Mouse (Mus musculus): ENCODE measurements around the gene 9130008F23Rik. TPM values are rescaled to one million over a fixed set of nuclear protein-coding genes. Genes with fewer than 3 reads are reported as not detected.

9130008F23Rik gene
- polyA plus RNA-seq, 2 experiments = 0.08 to 0.55 TPM

DNA sequence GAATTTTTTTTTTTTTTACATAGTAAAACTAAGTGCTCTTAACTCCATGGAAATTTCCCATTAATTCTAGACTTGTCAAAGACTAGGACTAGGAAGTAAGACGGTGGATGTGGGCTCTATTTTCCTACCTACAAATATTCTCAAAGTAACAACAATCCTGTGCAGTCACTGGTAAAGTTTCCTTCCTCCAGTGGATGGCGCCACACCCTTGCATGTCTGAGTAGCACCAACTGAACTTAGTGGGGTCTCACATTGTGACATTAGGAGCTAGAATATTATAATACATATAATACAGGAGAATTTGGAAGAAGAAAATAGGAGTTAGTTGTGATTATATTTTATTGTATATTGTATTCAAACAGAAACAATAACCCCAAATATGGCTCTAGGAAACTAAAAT, 48.5 kb downstream of the 9130008F23Rik start:
- H3K36me3 ChIP-seq (replicated peaks; ENCODE audit: control insufficient read depth, insufficient read depth, low read depth) = peaks cover 89% of the 10 kb centered on the region
- H3K4me2 ChIP-seq (ENCODE audit: low read depth) = no peak overlapping the region
- no peak overlapping the region for H3K9ac ChIP-seq (replicated peaks)
- DNase-seq (ENCODE audit: low read depth in 3 of 3, low spot score in 3 of 3) (no peak), ATAC-seq (ENCODE audit: insufficient read depth) (no peak)
- no peaks in the 10 kb centered on the region for H3K27me3 ChIP-seq (ENCODE audit: control insufficient read depth, insufficient read depth, low read length)
- H3K9me3 ChIP-seq (ENCODE audit: control insufficient read depth, low read length) = no peaks in the 10 kb centered on the region
- 40% methylated on average over 2 of the region's 2 CpGs for WGBS (ENCODE audit: insufficient replicate concordance)
- H3K4me1 ChIP-seq (replicated peaks; ENCODE audit: control insufficient read depth in 2 of 2, insufficient read depth in 2 of 2, low read length in 1 of 2) = no peaks in the 10 kb centered on the region
- H3K4me3 ChIP-seq (ENCODE audit: insufficient read depth in 1 of 2, low read depth in 2 of 2, low read length in 2 of 2) = no peak overlapping the region
- no peak overlapping the region for H3K27ac ChIP-seq
- no peak for TF ChIP-seq EP300 (IDR thresholded peaks at IDR 0.05; ENCODE audit: low read depth)
- peak; percentile 20; the same call in 1 of the 2 replicates for TF ChIP-seq CTCF (IDR thresholded peaks at IDR 0.05; ENCODE audit: low read depth)

Other genes starting within 250 kb of the 9130008F23Rik start
- gene Esp3, start 248.5 kb downstream of the 9130008F23Rik start, polyA plus RNA-seq (2012; rRNA removed) = not detected in 2 replicates
- gene Esp3, start 248.5 kb downstream of the 9130008F23Rik start, polyA plus RNA-seq (2014; fragmentation: Nextera tagmentation; extraction: Ambion mirVana) = not detected in 2 replicates
- gene Esp1, start 153.4 kb downstream of the 9130008F23Rik start, polyA plus RNA-seq (2012; rRNA removed) = not detected in 2 replicates
- gene Esp1, start 153.4 kb downstream of the 9130008F23Rik start, polyA plus RNA-seq (2014; fragmentation: Nextera tagmentation; extraction: Ambion mirVana) = not detected in 2 replicates
- 0.11 and 0.22 TPM in 2 replicates for gene Crisp2, start 73.6 kb downstream of the 9130008F23Rik start, polyA plus RNA-seq (2012; rRNA removed)
- 0.29 and 0.43 TPM in 2 replicates for gene Crisp2, start 73.6 kb downstream of the 9130008F23Rik start, polyA plus RNA-seq (2014; fragmentation: Nextera tagmentation; extraction: Ambion mirVana)
- gene Rhag, start 69.4 kb downstream of the 9130008F23Rik start, polyA plus RNA-seq (2012; rRNA removed) = 132 and 143 TPM in 2 replicates
- gene Rhag, start 69.4 kb downstream of the 9130008F23Rik start, polyA plus RNA-seq (2014; fragmentation: Nextera tagmentation; extraction: Ambion mirVana) = 209 and 210 TPM in 2 replicates
- 0.15 TPM in 1 of 2 replicates, not detected in the other for gene Glyatl3, start 33.8 kb upstream of the 9130008F23Rik start, polyA plus RNA-seq (2012; rRNA removed)
- gene Glyatl3, start 33.8 kb upstream of the 9130008F23Rik start, polyA plus RNA-seq (2014; fragmentation: Nextera tagmentation; extraction: Ambion mirVana) = not detected in 2 replicates
- 10.1 and 12.9 TPM in 2 replicates for gene Mut, start 54.1 kb upstream of the 9130008F23Rik start, polyA plus RNA-seq (2012; rRNA removed)
- 26.9 and 30.5 TPM in 2 replicates for gene Mut, start 54.1 kb upstream of the 9130008F23Rik start, polyA plus RNA-seq (2014; fragmentation: Nextera tagmentation; extraction: Ambion mirVana)
- 8.0 and 14.8 TPM in 2 replicates for gene Cenpq, start 54.5 kb upstream of the 9130008F23Rik start, polyA plus RNA-seq (2012; rRNA removed)
- 27.2 and 29.1 TPM in 2 replicates for gene Cenpq, start 54.5 kb upstream of the 9130008F23Rik start, polyA plus RNA-seq (2014; fragmentation: Nextera tagmentation; extraction: Ambion mirVana)

Measured in liver, embryonic 14.5 days (tissue).